Mouse (Mus musculus) kidney, adult 2 months (tissue): ENCODE data around the gene Cops4. TPM values are rescaled to one million over a fixed set of nuclear protein-coding genes. Genes with fewer than 3 reads are reported as not detected.

Experiments used
- DNase-seq: peaks from one replicate; pipeline ENCODE4 v3.0.0; 2021
- H3K27ac ChIP-seq: fragments of 200-500 bp; 2 replicates; pipeline ENCODE4 v1.5.1; 2012; ENCODE audit warnings: low read depth, low read length, control low read depth, inconsistent platforms; ENCODE audit not compliant: insufficient read depth
- H3K27me3 ChIP-seq: fragments of 200-500 bp; replicated peaks from 2 replicates; pipeline ENCODE4 v1.6.1; 2012; ENCODE audit warnings: mild to moderate bottlenecking, moderate library complexity, low read length, inconsistent platforms; ENCODE audit not compliant: control insufficient read depth, insufficient read depth
- H3K36me3 ChIP-seq: fragments of 200-500 bp; 2 replicates; pipeline ENCODE4 v1.6.1; 2012; ENCODE audit warnings: mild to moderate bottlenecking, moderate library complexity, low read length, inconsistent platforms; ENCODE audit not compliant: control insufficient read depth, insufficient read depth
- H3K4me1 ChIP-seq: fragments of 200-500 bp; 2 replicates; pipeline ENCODE4 v1.6.1; 2011; ENCODE audit warnings: low read length; ENCODE audit not compliant: control insufficient read depth, insufficient read depth
- H3K4me3 ChIP-seq: fragments of 200-500 bp; 2 replicates; pipeline ENCODE4 v1.5.1; 2011; ENCODE audit warnings: mild to moderate bottlenecking, low read depth, low read length, control low read depth; ENCODE audit not compliant: insufficient read depth
- CTCF ChIP-seq: fragments of 200-500 bp; conservative IDR thresholded peaks from 2 replicates; pipeline ENCODE4 v1.5.1; 2011; ENCODE audit warnings: low read depth, mild to moderate bottlenecking, control low read depth, low read length, moderate library complexity, mixed read lengths; ENCODE audit not compliant: insufficient read depth, insufficient read length
- POLR2A ChIP-seq: fragments of 200-500 bp; IDR thresholded peaks from one replicate; pipeline ENCODE4 v1.6.1; 2011; ENCODE audit warnings: low read depth, low read length, control low read depth
- WGBS: fragments of 180-500 bp; shearing (Covaris S2); methylation state at CpG from one replicate; pipeline ENCODE4 v1.1.7; 2018; 5-methylcytosine and 5-hydroxymethylcytosine counted together
- polyA plus RNA-seq: library from polyadenylated mRNA; depleted of rRNA; stranded (reverse); fragments of >200 nt; gene quantifications from 2 replicates; pipeline ENCODE4 v1.2.3, GENCODE M21; 2012; rRNA removed

The Cops4 gene
- polyA plus RNA-seq, result 25.4 and 29.8 TPM in 2 replicates

- peak; percentile 99 for DNase-seq
- TF ChIP-seq POLR2A (peak; percentile 23), CTCF (no peak)
- Histone ChIP-seq H3K27me3 (no peaks in the 10 kb centered on the region), H3K4me3 (peak within 1 kb of the TSS; percentile 73), H3K36me3 (no peaks in the 10 kb centered on the region), H3K27ac (peak within 1 kb of the TSS; percentile 66; the same call in 1 of the 2 replicates), H3K4me1 (peaks cover 4% of the 10 kb centered on the region; the same call in 1 of the 2 replicates)
- under 1% methylated on average over 64 of the region's 64 CpGs for WGBS
Observed at GRCm38 (mm10) chr5:100518049-100519026, at the start of gene Cops4. Gene Cops4, plus strand, starts transcription at chr5:100518309.

- H3K4me1 ChIP-seq, result no peaks in the 10 kb centered on the region
- H3K4me3 ChIP-seq, result no peak overlapping the region
- no peaks in the 10 kb centered on the region; the same call in 1 of the 2 replicates for H3K36me3 ChIP-seq
- H3K27ac ChIP-seq, result no peak overlapping the region
- TF ChIP-seq CTCF, result peak; percentile 27; the same call in 1 of the 2 replicates
- no peak for TF ChIP-seq POLR2A
- 71% methylated on average over 3 of the region's 3 CpGs for WGBS
- no peak for DNase-seq
- H3K27me3 ChIP-seq, result no peaks in the 10 kb centered on the region
Observed at GRCm38 (mm10) chr5:100476328-100476727, 41.8 kb upstream of the Cops4 start.

- Histone ChIP-seq H3K36me3 (no peaks in the 10 kb centered on the region; the same call in 1 of the 2 replicates), H3K4me1 (no peaks in the 10 kb centered on the region), H3K27me3 (no peaks in the 10 kb centered on the region), H3K27ac (no peak overlapping the region), H3K4me3 (no peak overlapping the region)
- 78% methylated on average over 9 of the region's 9 CpGs for WGBS
- TF ChIP-seq CTCF, result no peak
- no peak for TF ChIP-seq POLR2A
- DNase-seq, result no peak
Observed at GRCm38 (mm10) chr5:100477604-100478003, 40.5 kb upstream of the Cops4 start.

- Histone ChIP-seq H3K4me3 (no peak overlapping the region), H3K36me3 (no peaks in the 10 kb centered on the region; the same call in 1 of the 2 replicates), H3K27me3 (no peaks in the 10 kb centered on the region), H3K27ac (no peak overlapping the region), H3K4me1 (no peaks in the 10 kb centered on the region)
- TF ChIP-seq POLR2A, result no peak
- no peak for TF ChIP-seq CTCF
- DNase-seq, result no peak
Observed at GRCm38 (mm10) chr5:100483569-100483968, 34.5 kb upstream of the Cops4 start.

GRCm38 (mm10) chr5:100487120-100487519 is 31.0 kb upstream of the Cops4 start:
- Histone ChIP-seq H3K27ac (no peak overlapping the region), H3K36me3 (no peaks in the 10 kb centered on the region)
- 84% methylated on average over 2 of the region's 2 CpGs for WGBS

GRCm38 (mm10) chr5:100488231-100488630 is 29.9 kb upstream of the Cops4 start:
- no peak for DNase-seq
- Histone ChIP-seq H3K36me3 (no peaks in the 10 kb centered on the region), H3K27me3 (no peaks in the 10 kb centered on the region), H3K27ac (no peak overlapping the region), H3K4me3 (no peak overlapping the region), H3K4me1 (peaks cover 6% of the 10 kb centered on the region; the same call in 1 of the 2 replicates)
- 86% methylated on average over 3 of the region's 3 CpGs for WGBS
- TF ChIP-seq POLR2A, result no peak
- no peak for TF ChIP-seq CTCF

More at GRCm38 (mm10) chr5:100487120-100487519, 31.0 kb upstream of the Cops4 start:
- no peak for TF ChIP-seq CTCF
- TF ChIP-seq POLR2A, result no peak
- Histone ChIP-seq H3K27me3 (no peaks in the 10 kb centered on the region), H3K4me1 (peaks cover 6% of the 10 kb centered on the region; the same call in 1 of the 2 replicates), H3K4me3 (no peak overlapping the region)
- no peak for DNase-seq

GRCm38 (mm10) chr5:100489340-100489739 is 28.8 kb upstream of the Cops4 start:
- Histone ChIP-seq H3K27ac (no peak overlapping the region), H3K4me1 (peaks cover 6% of the 10 kb centered on the region; the same call in 1 of the 2 replicates), H3K27me3 (no peaks in the 10 kb centered on the region), H3K4me3 (no peak overlapping the region), H3K36me3 (no peaks in the 10 kb centered on the region)
- no peak for DNase-seq
- no peak for TF ChIP-seq POLR2A
- no peak for TF ChIP-seq CTCF
- WGBS, result 42% methylated on average over 2 of the region's 2 CpGs
